Mouse (Mus musculus) hindbrain, embryonic 13.5 days (tissue): ENCODE results near the gene Nfya. TPM values are rescaled to one million over a fixed set of nuclear protein-coding genes. Genes with fewer than 3 reads are reported as not detected.

Experiments
- ATAC-seq: fragments of 200-750 bp; cut with Nextera tagmentation; 2 replicates; pipeline ENCODE4 v1.8.0; 2017; ENCODE audit warnings: moderate TSS enrichment; ENCODE audit not compliant: low FRiP score
- H3K27ac ChIP-seq: fragments of 300-500 bp; sonication (generic); 2 replicates; pipeline ENCODE4 v1.5.1; 2015; ENCODE audit warnings: inconsistent platforms, mild to moderate bottlenecking, moderate library complexity
- H3K27me3 ChIP-seq: fragments of 300-500 bp; sonication (generic); 2 replicates; pipeline ENCODE4 v1.6.1; 2015; ENCODE audit warnings: mild to moderate bottlenecking, inconsistent platforms
- H3K36me3 ChIP-seq: fragments of 300-500 bp; sonication (generic); 2 replicates; pipeline ENCODE4 v1.6.1; 2015; ENCODE audit warnings: mild to moderate bottlenecking, inconsistent platforms
- H3K4me1 ChIP-seq: fragments of 300-500 bp; sonication (generic); replicated peaks from 2 replicates; pipeline ENCODE4 v1.6.1; 2015; ENCODE audit warnings: inconsistent platforms
- H3K4me2 ChIP-seq: fragments of 300-500 bp; sonication (generic); 2 replicates; pipeline ENCODE4 v1.6.1; 2015; ENCODE audit warnings: inconsistent platforms, mild to moderate bottlenecking, moderate library complexity
- H3K4me3 ChIP-seq: fragments of 300-500 bp; sonication (generic); 2 replicates; pipeline ENCODE4 v1.5.1; 2015; ENCODE audit warnings: mild to moderate bottlenecking, inconsistent platforms
- H3K9ac ChIP-seq: fragments of 300-500 bp; sonication (generic); 2 replicates; pipeline ENCODE4 v1.6.1; 2015; ENCODE audit warnings: mild to moderate bottlenecking, inconsistent platforms
- H3K9me3 ChIP-seq: fragments of 300-500 bp; sonication (generic); 2 replicates; pipeline ENCODE4 v1.6.1; 2016; ENCODE audit warnings: inconsistent platforms
- WGBS: fragments of 180-500 bp; shearing (Covaris S2); methylation state at CpG from one replicate; pipeline ENCODE4 v1.1.7; 2015; 5-methylcytosine and 5-hydroxymethylcytosine counted together
- polyA plus RNA-seq: library from polyadenylated mRNA; unstranded; fragments of >200 nt; fragmentation: Nextera tagmentation; extraction: Ambion mirVana; gene quantifications from 2 replicates; pipeline ENCODE4 v1.2.1, GENCODE M21; 2015

The Nfya gene
- polyA plus RNA-seq, 1 experiment from 2014 or later: 13.8 TPM

DNA sequence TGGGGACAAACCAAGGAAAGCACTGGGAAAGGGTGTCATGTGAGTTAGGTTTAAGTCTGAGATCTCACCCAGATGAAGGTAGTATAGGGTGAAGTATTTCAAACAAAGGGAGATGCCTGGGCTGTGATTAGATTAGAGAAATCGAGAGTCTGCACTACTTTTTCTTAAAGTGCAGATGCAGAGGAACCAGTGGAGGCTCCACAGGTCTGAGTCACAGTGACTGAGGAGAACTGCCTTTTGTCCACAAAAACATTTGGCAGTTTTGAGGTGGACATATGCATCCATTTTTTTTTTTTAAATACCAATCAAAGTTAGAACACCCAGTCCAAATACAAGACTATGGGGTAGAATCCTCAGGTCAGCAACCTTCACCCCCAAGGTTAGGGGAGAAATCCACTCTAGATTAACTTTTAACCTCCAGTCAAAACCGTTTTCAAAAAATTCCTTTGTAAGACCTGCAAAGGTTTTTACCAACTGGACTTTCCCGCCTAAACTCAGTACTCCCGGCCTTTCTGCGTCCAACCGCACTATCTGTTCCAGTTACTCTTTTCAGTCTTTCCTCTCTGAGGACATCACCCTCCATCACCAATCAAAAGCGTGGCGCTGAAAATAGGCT lies 1.7 kb downstream of the Nfya start:
- Histone ChIP-seq H3K4me3 (peak overlapping the region; percentile 85), H3K27me3 (no peaks in the 10 kb centered on the region), H3K36me3 (0 out of 2 replicates have a peak, but pooled peaks cover 5% of the 10 kb centered on the region), H3K4me1 (peaks cover 33% of the 10 kb centered on the region), H3K27ac (peak overlapping the region; percentile 100), H3K9me3 (no peaks in the 10 kb centered on the region), H3K9ac (peak overlapping the region; percentile 99), H3K4me2 (peak overlapping the region; percentile 69)
- 10% methylated on average over 8 of the region's 8 CpGs for whole genome bisulfite sequencing
- ATAC-seq: no peak

DNA sequence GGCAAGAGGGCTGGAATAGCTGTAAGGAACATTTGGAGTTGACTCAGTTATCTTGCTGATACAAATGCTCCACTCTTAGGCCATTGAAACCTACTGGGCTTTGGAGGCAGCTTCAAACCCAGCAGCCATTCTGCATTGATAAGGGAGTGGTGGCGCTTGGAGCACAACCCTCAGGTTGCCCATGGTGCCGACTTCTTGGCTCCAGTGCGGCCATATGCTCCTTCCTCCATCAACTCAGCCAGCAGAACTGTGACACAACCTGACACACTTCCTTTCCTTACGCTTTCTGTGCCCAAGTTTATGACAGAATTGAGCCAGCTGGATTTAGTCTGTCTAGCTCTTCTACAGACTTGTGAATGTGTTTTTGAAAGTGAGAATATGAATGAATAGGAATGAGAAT lies 2.6 kb downstream of the Nfya start:
- Histone ChIP-seq H3K36me3 (no peaks in the 10 kb centered on the region), H3K9me3 (no peaks in the 10 kb centered on the region), H3K9ac (0 out of 2 replicates have a peak overlapping the region, but pooled peaks have one; percentile 99), H3K27ac (no peak overlapping the region), H3K4me1 (peaks cover 33% of the 10 kb centered on the region), H3K27me3 (no peaks in the 10 kb centered on the region), H3K4me2 (peak overlapping the region; percentile 69), H3K4me3 (no peak overlapping the region)
- no peak for ATAC-seq
- 86% methylated on average over 4 of the region's 4 CpGs for whole genome bisulfite sequencing

- no peak for ATAC-seq
- Histone ChIP-seq H3K4me1 (peaks cover 21% of the 10 kb centered on the region), H3K4me3 (no peak overlapping the region), H3K9me3 (no peaks in the 10 kb centered on the region), H3K27me3 (no peaks in the 10 kb centered on the region), H3K9ac (no peak overlapping the region), H3K4me2 (no peak overlapping the region), H3K36me3 (peaks cover 6% of the 10 kb centered on the region), H3K27ac (no peak overlapping the region)
- 97% methylated on average over 1 of the region's 1 CpGs for WGBS
Observed at GRCm38 (mm10) chr17:48404706-48405105, 5.0 kb downstream of the Nfya start.

- H3K4me2 ChIP-seq: no peak overlapping the region
- no peak for ATAC-seq
- WGBS: 93% methylated on average over 2 of the region's 2 CpGs
Observed at GRCm38 (mm10) chr17:48403848-48404247, 5.9 kb downstream of the Nfya start.

DNA sequence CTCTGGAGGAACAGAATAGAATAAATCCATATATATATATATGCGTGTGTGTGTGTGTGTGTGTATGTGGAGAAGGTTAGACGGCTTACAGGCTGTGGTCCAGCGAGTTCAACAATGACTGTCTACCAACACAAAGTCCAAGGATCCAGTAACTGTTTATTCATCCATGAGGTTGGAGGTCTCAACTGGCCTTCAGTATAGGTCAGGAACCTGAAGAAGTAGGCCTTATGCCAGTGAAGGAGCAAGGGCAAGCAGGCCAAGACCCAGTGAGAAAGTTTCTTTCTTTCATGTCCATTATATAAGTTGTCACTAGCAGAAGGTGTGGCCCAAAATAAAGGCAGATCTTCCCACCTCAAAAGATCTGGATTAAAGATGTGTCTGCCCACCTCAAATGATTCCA lies 7.0 kb downstream of the Nfya start:
- Histone ChIP-seq H3K36me3 (peaks cover 24% of the 10 kb centered on the region), H3K4me1 (peaks cover 13% of the 10 kb centered on the region), H3K4me2 (no peak overlapping the region), H3K27me3 (no peaks in the 10 kb centered on the region), H3K9ac (no peak overlapping the region), H3K27ac (no peak overlapping the region), H3K4me3 (no peak overlapping the region), H3K9me3 (no peaks in the 10 kb centered on the region)
- WGBS: 90% methylated on average over 3 of the region's 3 CpGs
- ATAC-seq: no peak

More at GRCm38 (mm10) chr17:48403848-48404247, 5.9 kb downstream of the Nfya start:
- H3K27me3 ChIP-seq: no peaks in the 10 kb centered on the region
- no peak overlapping the region for H3K27ac ChIP-seq
- peaks cover 14% of the 10 kb centered on the region for H3K36me3 ChIP-seq
- H3K9ac ChIP-seq: no peak overlapping the region
- H3K4me3 ChIP-seq: no peak overlapping the region
- H3K4me1 ChIP-seq: peaks cover 21% of the 10 kb centered on the region
- no peaks in the 10 kb centered on the region for H3K9me3 ChIP-seq

- H3K4me2 ChIP-seq: no peak overlapping the region
- 89% methylated on average over 4 of the region's 4 CpGs for WGBS
Observed at GRCm38 (mm10) chr17:48401710-48402109, 8.0 kb downstream of the Nfya start.

DNA sequence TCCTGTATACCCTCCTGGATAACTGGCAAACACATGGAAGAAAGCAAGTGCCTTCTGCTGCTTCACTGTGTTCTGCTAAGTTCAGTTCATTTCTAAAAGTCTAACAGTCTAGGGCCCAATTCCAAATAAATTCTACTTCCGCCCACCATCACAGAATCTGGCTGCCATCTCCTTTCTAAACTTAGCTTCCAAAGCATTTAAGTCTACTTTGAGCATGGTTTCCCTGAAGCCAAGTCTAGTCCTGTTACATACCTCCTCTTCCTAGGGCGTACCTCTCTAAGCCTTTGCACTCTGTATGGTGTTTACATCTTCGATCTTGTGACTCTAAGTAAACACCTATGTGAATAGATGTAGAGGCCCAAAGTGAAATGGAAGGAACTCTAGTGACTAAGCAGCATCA lies 17.1 kb downstream of the Nfya start:
- Histone ChIP-seq H3K36me3 (peaks cover 92% of the 10 kb centered on the region), H3K27ac (no peak overlapping the region), H3K9ac (no peak overlapping the region), H3K4me1 (no peaks in the 10 kb centered on the region), H3K4me3 (no peak overlapping the region), H3K27me3 (no peaks in the 10 kb centered on the region), H3K9me3 (no peaks in the 10 kb centered on the region), H3K4me2 (no peak overlapping the region)
- WGBS: 95% methylated on average over 3 of the region's 3 CpGs
- no peak for ATAC-seq

More at GRCm38 (mm10) chr17:48401710-48402109, 8.0 kb downstream of the Nfya start:
- no peak for ATAC-seq
- peaks cover 34% of the 10 kb centered on the region for H3K36me3 ChIP-seq
- H3K4me3 ChIP-seq: no peak overlapping the region
- H3K27me3 ChIP-seq: no peaks in the 10 kb centered on the region
- H3K9ac ChIP-seq: no peak overlapping the region
- H3K9me3 ChIP-seq: no peaks in the 10 kb centered on the region
- no peak overlapping the region for H3K27ac ChIP-seq
- H3K4me1 ChIP-seq: peaks cover 4% of the 10 kb centered on the region; the same call in 1 of the 2 replicates

DNA sequence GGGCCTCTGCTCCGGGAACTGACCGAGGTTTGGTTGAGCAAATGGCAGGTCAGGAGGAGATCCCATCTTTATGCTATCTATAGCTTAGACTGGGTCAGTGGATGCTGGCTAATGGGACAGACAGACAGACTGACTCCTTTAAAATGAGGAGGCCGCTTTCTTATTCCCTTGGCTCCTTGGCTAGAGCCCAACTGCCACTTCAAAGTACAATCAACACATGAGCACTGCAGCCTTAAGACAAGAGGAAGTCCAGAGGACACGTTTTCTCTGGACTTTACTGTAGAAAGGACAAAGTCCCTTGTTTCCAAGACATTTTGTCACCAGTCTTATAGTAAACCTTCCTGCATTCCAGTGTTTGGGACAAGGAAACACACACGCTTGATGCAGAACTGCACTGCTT lies 18.3 kb downstream of the Nfya start:
- WGBS: 89% methylated on average over 5 of the region's 5 CpGs

DNA sequence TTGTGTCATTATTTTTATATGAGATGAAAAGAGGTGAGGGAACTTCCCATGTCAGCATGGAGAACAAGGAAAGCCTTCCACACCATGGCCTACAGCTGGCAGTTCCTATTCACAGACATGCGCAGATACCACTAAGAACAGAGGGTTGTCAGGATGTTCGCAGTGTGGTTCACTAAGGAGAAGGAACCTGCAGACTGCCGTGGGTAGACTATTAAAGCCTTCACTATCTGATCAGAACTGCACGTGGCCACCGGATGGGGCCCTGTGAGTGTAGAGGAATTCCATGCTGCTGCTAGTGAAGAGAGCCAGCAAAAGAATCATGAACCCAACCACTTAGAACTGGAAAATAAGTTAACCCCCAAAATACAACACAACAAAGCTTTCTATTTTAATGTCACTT lies 20.3 kb downstream of the Nfya start:
- Histone ChIP-seq H3K27me3 (no peaks in the 10 kb centered on the region), H3K4me1 (no peaks in the 10 kb centered on the region), H3K27ac (no peak overlapping the region), H3K9ac (no peak overlapping the region), H3K36me3 (peaks cover 87% of the 10 kb centered on the region), H3K4me2 (no peak overlapping the region), H3K9me3 (no peaks in the 10 kb centered on the region), H3K4me3 (no peak overlapping the region)
- ATAC-seq: no peak
- WGBS: 95% methylated on average over 5 of the region's 5 CpGs

More for the DNA sequence above, 18.3 kb downstream of the Nfya start:
- no peaks in the 10 kb centered on the region for H3K27me3 ChIP-seq
- H3K27ac ChIP-seq: no peak overlapping the region
- ATAC-seq: no peak
- no peaks in the 10 kb centered on the region for H3K4me1 ChIP-seq
- H3K36me3 ChIP-seq: peaks cover 93% of the 10 kb centered on the region
- H3K9ac ChIP-seq: no peak overlapping the region
- H3K4me2 ChIP-seq: no peak overlapping the region
- H3K9me3 ChIP-seq: no peaks in the 10 kb centered on the region
- no peak overlapping the region for H3K4me3 ChIP-seq

GRCm38 (mm10) chr17:48388666-48389065 lies 21.0 kb downstream of the Nfya start:
- Histone ChIP-seq H3K27me3 (no peaks in the 10 kb centered on the region), H3K9ac (no peak overlapping the region), H3K4me2 (no peak overlapping the region), H3K4me1 (no peaks in the 10 kb centered on the region), H3K36me3 (peaks cover 80% of the 10 kb centered on the region), H3K9me3 (no peaks in the 10 kb centered on the region), H3K4me3 (no peak overlapping the region), H3K27ac (no peak overlapping the region)
- WGBS: 92% methylated on average over 2 of the region's 2 CpGs
- no peak for ATAC-seq

GRCm38 (mm10) chr17:48385786-48386461 lies 23.8 kb downstream of the Nfya start:
- peaks cover 52% of the 10 kb centered on the region for H3K36me3 ChIP-seq
- no peaks in the 10 kb centered on the region for H3K4me1 ChIP-seq
- H3K27me3 ChIP-seq: no peaks in the 10 kb centered on the region
- WGBS: 76% methylated on average over 2 of the region's 2 CpGs
- ATAC-seq: no peak
- H3K4me3 ChIP-seq: no peak overlapping the region
- no peak overlapping the region for H3K27ac ChIP-seq
- no peak overlapping the region for H3K9ac ChIP-seq
- no peak overlapping the region for H3K4me2 ChIP-seq
- H3K9me3 ChIP-seq: no peaks in the 10 kb centered on the region

GRCm38 (mm10) chr17:48379050-48379449 lies 30.7 kb downstream of the Nfya start:
- no peaks in the 10 kb centered on the region for H3K4me1 ChIP-seq
- H3K36me3 ChIP-seq: no peaks in the 10 kb centered on the region
- H3K4me2 ChIP-seq: no peak overlapping the region
- no peak for ATAC-seq
- H3K4me3 ChIP-seq: no peak overlapping the region
- no peak overlapping the region for H3K27ac ChIP-seq
- no peaks in the 10 kb centered on the region for H3K27me3 ChIP-seq
- H3K9ac ChIP-seq: no peak overlapping the region
- H3K9me3 ChIP-seq: no peaks in the 10 kb centered on the region

DNA sequence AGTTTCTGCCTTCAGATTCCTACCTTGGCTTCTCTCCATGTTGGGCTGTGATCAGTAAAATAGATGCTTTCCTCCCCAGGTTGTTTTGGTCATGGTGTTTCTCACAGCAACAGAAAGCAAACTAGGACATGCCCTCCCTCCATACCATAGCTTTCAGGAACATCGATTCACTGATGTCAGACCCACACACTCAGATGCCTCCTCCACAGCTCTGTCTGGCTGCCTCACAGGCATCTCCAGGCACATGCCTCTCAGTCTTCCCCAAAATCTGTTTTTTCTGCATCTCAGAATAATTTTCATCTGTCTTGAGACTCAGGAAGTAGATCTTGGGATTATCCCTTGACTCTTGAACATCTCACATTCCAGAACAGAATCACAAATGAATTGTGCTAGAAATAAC lies 33.6 kb downstream of the Nfya start:
- Histone ChIP-seq H3K4me1 (no peaks in the 10 kb centered on the region), H3K27me3 (no peaks in the 10 kb centered on the region), H3K27ac (no peak overlapping the region), H3K9me3 (no peaks in the 10 kb centered on the region), H3K4me2 (no peak overlapping the region), H3K4me3 (no peak overlapping the region), H3K36me3 (no peaks in the 10 kb centered on the region), H3K9ac (no peak overlapping the region)
- no peak for ATAC-seq
- WGBS: 94% methylated on average over 1 of the region's 1 CpGs
